Mouse (Mus musculus): ENCODE results near the gene Ppp1r1c.

- TF ChIP-seq POLR2A (IDR thresholded peaks at IDR 0.05; ENCODE audit: insufficient read length, low read depth) (no peak), MYOG (IDR thresholded peaks at IDR 0.05; ENCODE audit: control insufficient read depth in 1 of 3, insufficient read depth in 1 of 3, insufficient read length in 2 of 3, low read depth in 2 of 3) (no peak), CEBPB (IDR thresholded peaks at IDR 0.05; ENCODE audit: insufficient read depth, poor library complexity, severe bottlenecking) (no peak), POLR2AphosphoS2 (IDR thresholded peaks at IDR 0.05; ENCODE audit: insufficient read length, low read depth) (no peak), USF1 (IDR thresholded peaks at IDR 0.05; ENCODE audit: low read depth) (no peak)
Observed at GRCm38 (mm10) chr2:79661486-79662104, 46.0 kb upstream of the Ppp1r1c start.
